Comparison of ENCODE assay signal across 12 mouse cellular contexts in genomic region chr10:40041339-40041738, GRCm38 (mm10). TPM values are rescaled to one million over a fixed set of nuclear protein-coding genes. Genes with fewer than 3 reads are reported as not detected.
DNase-seq lines count a peak whose midpoint lies in the region; ATAC-seq and TF ChIP-seq lines count a peak whose summit lies in the region.
"Had no signal": no experiment of that assay in that cellular context is flagged by ENCODE, and none has a peak within 500 bp of the region (broad histone marks: within the 10 kb centered on the region; RNA-seq: fewer than 3 reads in every experiment).

No protein-coding gene starts in this region.

- POLR2A ChIA-PET in Patski (lab: Charles Lee) = interaction anchor here (0.5 kb wide), 1 partner anchor 39 kb away, joined by 4 read pairs; no protein-coding TSS in a partner anchor

- H3K4me1 ChIP-seq in heart, postnatal 0 days (ENCODE audit: control insufficient read depth, insufficient read depth) = no peaks in the 10 kb centered on the region
- H3K4me1 ChIP-seq: midbrain, embryonic 12.5 days had no signal

- no peak overlapping the region for H3K4me2 ChIP-seq in heart, postnatal 0 days (ENCODE audit: low read depth, low read length)
- H3K4me2 ChIP-seq: midbrain, embryonic 12.5 days had no signal

- no peak for TF ChIP-seq EP300 in heart, postnatal 0 days (IDR thresholded peaks at IDR 0.05; ENCODE audit: low read depth)

- DNase-seq in heart, postnatal 0 days (ENCODE audit: low spot score) = peak; percentile 26
- DNase-seq in heart, postnatal 14 days = no peak
- DNase-seq in 3T3-L1 (ENCODE audit: low read depth, low spot score) = peak; percentile 41
- DNase-seq in Patski (ENCODE audit: low read depth, low spot score) = no peak
- DNase-seq in kidney, postnatal 14 days = peak; percentile 68
- no peak for DNase-seq in layer of hippocampus, adult 9-11 months
- DNase-seq: cerebellum, postnatal 36 days; right cerebral cortex, postnatal 25 days had no signal

- intact Hi-C loops in heart, postnatal 14 days (cut with DNase I) = no loop called here

- 31% methylated on average over 4 of the region's 4 CpGs for WGBS in heart, postnatal 0 days

- in situ Hi-C loops in Patski (cut with MboI; ENCODE audit: low pct_unique_long_range_greater_than_20kb) = no loop called here

- no peak overlapping the region for H3K27ac ChIP-seq in heart, postnatal 0 days (ENCODE audit: low read depth)
- H3K27ac ChIP-seq: midbrain, embryonic 12.5 days had no signal

- no peaks in the 10 kb centered on the region for H3K27me3 ChIP-seq in heart, postnatal 0 days (ENCODE audit: control insufficient read depth, insufficient read depth, low read length)
- no peaks in the 10 kb centered on the region for H3K27me3 ChIP-seq in Patski
- H3K27me3 ChIP-seq: midbrain, embryonic 12.5 days had no signal

- H3K36me3 ChIP-seq in heart, postnatal 0 days (replicated peaks; ENCODE audit: control insufficient read depth, insufficient read depth, low read length) = peaks cover 4% of the 10 kb centered on the region; the same call in 1 of the 2 replicates
- H3K36me3 ChIP-seq: midbrain, embryonic 12.5 days had no signal

- no peak overlapping the region for H3K9ac ChIP-seq in heart, postnatal 0 days (replicated peaks; ENCODE audit: low read depth, low read length)
- H3K9ac ChIP-seq: midbrain, embryonic 12.5 days had no signal

- TF ChIP-seq CTCF in heart, postnatal 0 days (IDR thresholded peaks at IDR 0.05; ENCODE audit: low read depth) = peak; percentile 64
- peak; percentile 74 for TF ChIP-seq CTCF in Patski (IDR thresholded peaks at IDR 0.05)

- no peak overlapping the region for H3K4me3 ChIP-seq in heart, postnatal 0 days (ENCODE audit: low read depth, low read length)
- H3K4me3 ChIP-seq: midbrain, embryonic 12.5 days had no signal

- H3K9me3 ChIP-seq in heart, postnatal 0 days (replicated peaks; ENCODE audit: control insufficient read depth, low read length) = no peaks in the 10 kb centered on the region
- H3K9me3 ChIP-seq: midbrain, embryonic 12.5 days had no signal

- CTCF ChIA-PET in Patski (lab: Charles Lee) = interaction anchor here (1.1 to 4.0 kb wide), 10 partner anchors 10 to 171 kb away, joined by 3 to 36 read pairs (median 4); partner anchors contain the start of genes Mfsd4b1 and Mfsd4b3

- ATAC-seq in heart, postnatal 0 days (ENCODE audit: insufficient read depth, low read depth) = no peak
- ATAC-seq in Patski = no peak
- no peak for ATAC-seq in inflammation-experienced regulatory T-cells, adult 6 months
- no peak for ATAC-seq in megakaryocyte-erythroid progenitor cell, adult 5-6 weeks (replicated peaks; ENCODE audit: low FRiP score, low TSS enrichment, poor library complexity, severe bottlenecking)

RNA-seq across cellular contexts. Expression of gene Mfsd4b1, which starts 16.3 kb away (rescaled TPM):
- 0.97 and 3.8 TPM in 2 replicates for total RNA-seq in heart, postnatal 0 days (2014; rRNA removed; ENCODE audit: low replicate concordance)
- 2.3 and 2.4 TPM in 2 replicates for polyA plus RNA-seq in heart, postnatal 0 days (2015; fragmentation: Nextera tagmentation; extraction: Ambion mirVana)
- total RNA-seq in heart, postnatal 14 days (2021) = 1 to 10 TPM; 1.9 to 2.6 TPM
- 2.2 TPM for polyA plus RNA-seq in Patski (2021)
- polyA plus RNA-seq in inflammation-experienced regulatory T-cells, adult 6 months (2017; shearing (Covaris generic)) = not detected
- total RNA-seq in megakaryocyte-erythroid progenitor cell, adult 5-6 weeks (2014; fragmentation: Nextera tagmentation) = not detected in 2 replicates
- total RNA-seq in megakaryocyte-erythroid progenitor cell, adult 5-6 weeks (2017) = not detected in 2 replicates
- polyA plus RNA-seq: large intestine, adult 2 months; midbrain, embryonic 12.5 days had no signal

RNA-seq across cellular contexts. Expression of gene Mfsd4b5, which starts 54.9 kb away (rescaled TPM):
- not detected in 2 replicates for total RNA-seq in heart, postnatal 0 days (2014; rRNA removed; ENCODE audit: low replicate concordance)
- 0.14 TPM in 1 of 2 replicates, not detected in the other for polyA plus RNA-seq in heart, postnatal 0 days (2015; fragmentation: Nextera tagmentation; extraction: Ambion mirVana)
- under 1 TPM; 0.24 to 0.86 TPM for total RNA-seq in heart, postnatal 14 days (2021)
- 0.12 TPM for polyA plus RNA-seq in Patski (2021)
- under 1 TPM in 1 of 3 experiments, not detected in 2; 0.20 TPM for polyA plus RNA-seq in inflammation-experienced regulatory T-cells, adult 6 months (2017; shearing (Covaris generic))
- not detected in 2 replicates for total RNA-seq in megakaryocyte-erythroid progenitor cell, adult 5-6 weeks (2014; fragmentation: Nextera tagmentation)
- total RNA-seq in megakaryocyte-erythroid progenitor cell, adult 5-6 weeks (2017) = not detected in 2 replicates

Comparison
In these comparisons a context has a peak if more than half of its experiments do, and no peak if none do; other contexts are left out.
1. DNase-seq: peak in heart, postnatal 0 days (single experiment), 3T3-L1 (single experiment) and kidney, postnatal 14 days (single experiment); none in heart, postnatal 14 days (0 of 2), Patski (single experiment) and layer of hippocampus, adult 9-11 months (single experiment).